Mouse (Mus musculus): ENCODE data around the gene Gcgr. TPM values are rescaled to one million over a fixed set of nuclear protein-coding genes. Genes with fewer than 3 reads are reported as not detected.

Gene Gcgr
- polyA plus RNA-seq, 1 experiment: 0.07 TPM

DNA sequence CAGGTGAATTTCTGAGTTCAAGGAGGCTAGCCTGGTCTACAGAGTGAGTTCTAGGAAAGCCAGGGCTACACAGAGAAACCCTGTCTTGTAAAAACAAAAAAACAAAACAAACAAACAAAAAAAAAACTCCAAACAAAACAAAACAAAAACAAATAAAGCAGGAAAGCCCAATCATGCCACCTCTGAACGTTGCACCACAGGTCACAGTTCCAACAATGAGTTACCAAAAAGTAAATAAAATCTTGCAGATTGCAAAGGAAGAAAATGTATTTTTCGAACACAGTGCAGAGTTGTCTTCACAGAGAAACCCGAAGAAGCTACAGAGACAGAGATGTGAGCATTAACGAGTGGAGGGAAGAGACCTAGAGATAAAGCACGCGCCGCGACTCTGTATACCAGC lies 7.9 kb upstream of the Gcgr start:
- no peak overlapping the region for H3K4me3 ChIP-seq (ENCODE audit: control insufficient read depth, low read depth, low read length)
- H3K4me1 ChIP-seq (ENCODE audit: control insufficient read depth, insufficient read depth, low read length): peaks cover 3% of the 10 kb centered on the region; the same call in 1 of the 2 replicates
- no peak overlapping the region for H3K27ac ChIP-seq (ENCODE audit: control insufficient read depth, insufficient read depth, low read depth, low read length)
- H3K36me3 ChIP-seq (ENCODE audit: control insufficient read depth, insufficient read depth, low read length): no peaks in the 10 kb centered on the region
- TF ChIP-seq CTCF (IDR thresholded peaks at IDR 0.05; ENCODE audit: control insufficient read depth, insufficient read depth, insufficient replicate concordance, low read depth, low read length) (no peak), POLR2A (IDR thresholded peaks at IDR 0.05; ENCODE audit: control insufficient read depth, low read depth, low read length) (no peak)
- H3K27me3 ChIP-seq (ENCODE audit: control insufficient read depth, insufficient read depth, low read length): no peaks in the 10 kb centered on the region

DNA sequence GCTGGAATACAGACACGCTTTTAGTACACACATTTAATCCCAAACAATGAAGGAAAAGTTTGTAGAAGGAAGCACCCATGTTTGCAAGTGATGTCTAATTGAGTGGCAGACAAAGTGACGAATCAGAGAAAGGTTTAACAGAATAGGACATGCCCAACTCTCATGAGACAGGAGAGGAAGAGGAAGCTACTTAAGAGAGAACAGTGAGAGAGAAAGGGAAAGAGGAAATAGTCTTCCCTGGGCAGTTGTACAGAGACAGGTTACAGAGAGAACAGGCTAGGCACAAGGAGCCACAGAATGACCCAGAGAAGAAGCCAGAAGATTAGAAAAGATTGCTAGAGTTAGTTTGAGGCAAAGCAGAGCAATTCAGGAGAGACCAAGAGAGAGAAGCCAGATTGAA lies 4.5 kb upstream of the Gcgr start:
- no peaks in the 10 kb centered on the region for H3K36me3 ChIP-seq (ENCODE audit: control insufficient read depth, insufficient read depth, low read length)
- H3K27ac ChIP-seq (ENCODE audit: control insufficient read depth, insufficient read depth, low read depth, low read length): no peak overlapping the region
- no peak overlapping the region for H3K4me3 ChIP-seq (ENCODE audit: control insufficient read depth, low read depth, low read length)
- H3K27me3 ChIP-seq (ENCODE audit: control insufficient read depth, insufficient read depth, low read length): no peaks in the 10 kb centered on the region
- TF ChIP-seq POLR2A (IDR thresholded peaks at IDR 0.05; ENCODE audit: control insufficient read depth, low read depth, low read length): no peak
- TF ChIP-seq CTCF (IDR thresholded peaks at IDR 0.05; ENCODE audit: control insufficient read depth, insufficient read depth, insufficient replicate concordance, low read depth, low read length): no peak
- peaks cover 3% of the 10 kb centered on the region for H3K4me1 ChIP-seq (ENCODE audit: control insufficient read depth, insufficient read depth, low read length)

DNA sequence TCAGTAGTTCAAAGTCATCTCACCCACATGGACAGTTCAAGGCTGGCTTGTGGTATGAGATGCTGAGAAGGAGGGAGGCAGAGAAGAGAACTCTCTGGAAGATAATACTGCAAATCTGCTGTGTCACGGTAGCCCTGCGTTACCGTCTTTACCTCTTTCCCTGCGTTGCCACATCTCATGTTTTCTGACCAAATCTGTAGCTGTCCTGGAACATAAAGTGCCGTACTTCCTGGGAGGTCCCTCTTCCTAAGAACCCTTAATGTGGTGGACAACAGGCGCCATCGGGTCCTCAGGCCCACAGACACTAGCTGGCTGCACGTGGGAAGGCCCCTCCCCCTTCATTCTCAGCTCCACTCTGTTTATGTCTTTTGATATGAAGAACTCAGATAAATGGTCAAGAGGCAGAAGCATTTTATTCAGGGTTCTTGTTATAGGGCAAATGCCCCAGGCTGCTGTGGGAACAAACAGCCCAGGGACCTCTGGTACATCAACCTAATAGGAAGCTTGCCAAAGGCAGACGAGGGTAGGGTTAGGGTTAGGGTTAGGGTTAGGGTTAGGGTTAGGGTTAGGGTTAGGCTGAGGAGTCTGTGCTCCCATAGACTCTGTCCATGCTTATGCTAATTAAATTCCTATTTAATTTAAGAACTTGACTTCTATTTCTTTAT lies 2.7 kb upstream of the Gcgr start:
- H3K27ac ChIP-seq (ENCODE audit: control insufficient read depth, insufficient read depth, low read depth, low read length): no peak overlapping the region
- TF ChIP-seq CTCF (IDR thresholded peaks at IDR 0.05; ENCODE audit: control insufficient read depth, insufficient read depth, insufficient replicate concordance, low read depth, low read length): no peak
- TF ChIP-seq POLR2A (IDR thresholded peaks at IDR 0.05; ENCODE audit: control insufficient read depth, low read depth, low read length): no peak
- peaks cover 3% of the 10 kb centered on the region for H3K4me1 ChIP-seq (ENCODE audit: control insufficient read depth, insufficient read depth, low read length)
- no peaks in the 10 kb centered on the region for H3K36me3 ChIP-seq (ENCODE audit: control insufficient read depth, insufficient read depth, low read length)
- no peak overlapping the region for H3K4me3 ChIP-seq (ENCODE audit: control insufficient read depth, low read depth, low read length)
- no peaks in the 10 kb centered on the region for H3K27me3 ChIP-seq (ENCODE audit: control insufficient read depth, insufficient read depth, low read length)

DNA sequence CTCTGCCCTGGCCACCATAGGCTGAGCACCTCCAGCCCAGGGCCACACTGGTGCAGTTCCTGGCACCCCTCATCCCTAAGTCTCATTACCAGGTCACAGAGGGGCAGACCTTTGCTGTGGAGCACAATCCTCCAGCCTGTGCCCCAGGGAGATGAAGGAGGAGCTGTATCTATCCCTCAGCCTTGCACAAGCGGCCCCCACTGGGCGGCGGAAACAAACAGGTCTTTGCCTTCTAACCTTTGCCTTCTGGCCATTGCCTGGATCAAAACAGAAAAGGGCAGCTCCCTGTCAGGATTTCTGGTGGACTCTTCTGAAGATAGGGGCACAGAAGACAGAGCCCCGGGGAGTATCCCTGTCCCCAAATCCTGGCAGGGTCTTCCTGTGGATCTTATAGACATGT lies 1.6 kb upstream of the Gcgr start:
- Histone ChIP-seq H3K4me1 (ENCODE audit: control insufficient read depth, insufficient read depth, low read length) (peaks cover 3% of the 10 kb centered on the region), H3K36me3 (ENCODE audit: control insufficient read depth, insufficient read depth, low read length) (no peaks in the 10 kb centered on the region), H3K27me3 (ENCODE audit: control insufficient read depth, insufficient read depth, low read length) (no peaks in the 10 kb centered on the region), H3K4me3 (ENCODE audit: control insufficient read depth, low read depth, low read length) (no peak overlapping the region), H3K27ac (ENCODE audit: control insufficient read depth, insufficient read depth, low read depth, low read length) (no peak overlapping the region)
- TF ChIP-seq CTCF (IDR thresholded peaks at IDR 0.05; ENCODE audit: control insufficient read depth, insufficient read depth, insufficient replicate concordance, low read depth, low read length): no peak
- TF ChIP-seq POLR2A (IDR thresholded peaks at IDR 0.05; ENCODE audit: control insufficient read depth, low read depth, low read length): no peak

DNA sequence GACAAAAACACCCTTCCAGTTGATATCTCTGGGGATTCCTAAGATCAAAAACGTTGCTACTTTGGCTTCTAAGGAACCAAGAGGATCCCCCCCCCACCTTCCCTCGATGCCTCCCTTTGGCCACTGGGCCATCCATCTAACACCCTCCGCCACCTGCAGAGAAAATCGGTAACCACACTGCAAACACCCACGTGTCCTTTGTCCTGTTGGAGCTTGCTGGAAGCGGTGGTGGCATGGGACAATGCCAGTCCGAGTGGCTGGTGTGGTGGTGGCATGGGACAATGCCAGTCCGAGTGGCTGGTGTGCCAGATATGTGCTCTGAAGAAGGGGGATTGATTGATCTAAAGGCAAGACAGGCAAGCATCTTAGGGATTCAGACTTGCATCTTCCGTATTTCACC lies 1.1 kb downstream of the Gcgr start:
- H3K36me3 ChIP-seq (ENCODE audit: control insufficient read depth, insufficient read depth, low read length): no peaks in the 10 kb centered on the region
- no peak overlapping the region for H3K4me3 ChIP-seq (ENCODE audit: control insufficient read depth, low read depth, low read length)
- no peak overlapping the region for H3K27ac ChIP-seq (ENCODE audit: control insufficient read depth, insufficient read depth, low read depth, low read length)
- H3K4me1 ChIP-seq (ENCODE audit: control insufficient read depth, insufficient read depth, low read length): peaks cover 3% of the 10 kb centered on the region
- no peak for TF ChIP-seq CTCF (IDR thresholded peaks at IDR 0.05; ENCODE audit: control insufficient read depth, insufficient read depth, insufficient replicate concordance, low read depth, low read length)
- no peak for TF ChIP-seq POLR2A (IDR thresholded peaks at IDR 0.05; ENCODE audit: control insufficient read depth, low read depth, low read length)
- H3K27me3 ChIP-seq (ENCODE audit: control insufficient read depth, insufficient read depth, low read length): no peaks in the 10 kb centered on the region

DNA sequence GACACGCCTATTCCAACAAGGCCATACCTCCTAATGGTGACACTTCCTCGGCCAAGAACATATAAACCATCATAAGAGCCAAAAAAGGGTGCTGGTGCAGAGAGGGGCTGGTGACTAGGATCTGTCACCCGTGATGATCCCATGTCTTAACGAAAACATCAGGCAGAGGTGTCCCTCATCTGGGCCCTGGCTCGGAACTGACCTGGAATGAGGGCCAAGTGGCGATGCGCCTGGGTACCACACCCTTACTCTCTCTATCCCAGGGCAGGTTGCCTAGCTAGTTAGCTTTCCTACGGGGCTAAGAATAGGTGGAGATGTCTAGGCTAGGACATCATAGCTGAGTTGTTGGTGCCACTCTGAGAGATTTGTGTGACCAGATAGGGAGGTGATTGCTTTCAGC lies 3.6 kb downstream of the Gcgr start:
- Histone ChIP-seq H3K27me3 (ENCODE audit: control insufficient read depth, insufficient read depth, low read length) (no peaks in the 10 kb centered on the region), H3K4me3 (ENCODE audit: control insufficient read depth, low read depth, low read length) (no peak overlapping the region), H3K27ac (ENCODE audit: control insufficient read depth, insufficient read depth, low read depth, low read length) (no peak overlapping the region), H3K4me1 (ENCODE audit: control insufficient read depth, insufficient read depth, low read length) (peaks cover 5% of the 10 kb centered on the region), H3K36me3 (ENCODE audit: control insufficient read depth, insufficient read depth, low read length) (no peaks in the 10 kb centered on the region)
- TF ChIP-seq CTCF (IDR thresholded peaks at IDR 0.05; ENCODE audit: control insufficient read depth, insufficient read depth, insufficient replicate concordance, low read depth, low read length) (no peak), POLR2A (IDR thresholded peaks at IDR 0.05; ENCODE audit: control insufficient read depth, low read depth, low read length) (no peak)

DNA sequence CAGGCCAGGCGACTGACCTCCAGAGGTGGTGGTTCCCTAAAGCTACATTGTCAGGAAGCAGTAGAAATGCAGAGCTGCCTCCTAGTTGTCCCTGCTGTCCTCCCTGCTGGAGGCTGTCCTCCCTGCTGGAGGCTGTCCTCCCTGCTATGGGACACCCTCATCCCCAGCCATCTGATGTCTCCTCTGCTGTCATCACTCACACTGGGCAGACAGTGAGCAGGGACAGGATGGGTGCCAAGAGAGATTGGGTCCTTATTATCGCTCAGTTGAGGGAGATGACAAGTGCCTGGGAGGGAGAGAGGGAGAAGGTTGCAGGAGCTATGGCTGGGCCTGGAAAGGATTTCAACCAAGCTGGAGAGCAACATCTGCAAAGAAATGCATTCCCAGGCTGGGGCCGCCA lies 4.6 kb downstream of the Gcgr start:
- Histone ChIP-seq H3K4me1 (ENCODE audit: control insufficient read depth, insufficient read depth, low read length) (peaks cover 5% of the 10 kb centered on the region), H3K27ac (ENCODE audit: control insufficient read depth, insufficient read depth, low read depth, low read length) (no peak overlapping the region), H3K4me3 (ENCODE audit: control insufficient read depth, low read depth, low read length) (no peak overlapping the region), H3K27me3 (ENCODE audit: control insufficient read depth, insufficient read depth, low read length) (no peaks in the 10 kb centered on the region), H3K36me3 (ENCODE audit: control insufficient read depth, insufficient read depth, low read length) (no peaks in the 10 kb centered on the region)
- TF ChIP-seq POLR2A (IDR thresholded peaks at IDR 0.05; ENCODE audit: control insufficient read depth, low read depth, low read length) (no peak), CTCF (IDR thresholded peaks at IDR 0.05; ENCODE audit: control insufficient read depth, insufficient read depth, insufficient replicate concordance, low read depth, low read length) (no peak)
